Mouse (Mus musculus): Measurements from ENCODE around the gene Capns1. TPM values are rescaled to one million over a fixed set of nuclear protein-coding genes. Genes with fewer than 3 reads are reported as not detected.

Gene Capns1
- polyA plus RNA-seq, 1 experiment from 2014 or later = 121 TPM

GRCm38 (mm10) chr7:30232631-30233148 lies 34.1 kb upstream of the Capns1 start:
- DNase-seq (ENCODE audit: low spot score) = peak; percentile 81
- H3K27me3 ChIP-seq (ENCODE audit: insufficient read depth, low read length) = no peaks in the 10 kb centered on the region
- peak overlapping the region; percentile 93 for H3K27ac ChIP-seq
- H3K9me3 ChIP-seq (replicated peaks; ENCODE audit: low read length) = no peaks in the 10 kb centered on the region
- 4% methylated on average over 24 of the region's 24 CpGs for WGBS
- H3K36me3 ChIP-seq (ENCODE audit: insufficient read depth, low read length) = 0 out of 2 replicates have a peak, but pooled peaks cover 4% of the 10 kb centered on the region
- ATAC-seq (replicated peaks; ENCODE audit: low FRiP score, low read depth) = peak; percentile 23
- H3K4me1 ChIP-seq (replicated peaks; ENCODE audit: insufficient read depth, low read length) = peaks cover 10% of the 10 kb centered on the region
- H3K4me2 ChIP-seq (ENCODE audit: low read length) = peak overlapping the region; percentile 74
- peak overlapping the region; percentile 83 for H3K9ac ChIP-seq (ENCODE audit: low read depth, low read length)
- peak overlapping the region; percentile 75 for H3K4me3 ChIP-seq (replicated peaks; ENCODE audit: low read depth, low read length)
- peak; percentile 70 for TF ChIP-seq CTCF (IDR thresholded peaks at IDR 0.05; ENCODE audit: low read depth)

- WGBS = under 1% methylated on average over 67 of the region's 67 CpGs
- Histone ChIP-seq H3K27ac (peak within 1 kb of the TSS; percentile 93), H3K36me3 (ENCODE audit: insufficient read depth, low read length) (0 out of 2 replicates have a peak, but pooled peaks cover 6% of the 10 kb centered on the region), H3K4me3 (replicated peaks; ENCODE audit: low read depth, low read length) (peak within 1 kb of the TSS; percentile 75), H3K9me3 (replicated peaks; ENCODE audit: low read length) (no peaks in the 10 kb centered on the region), H3K4me1 (replicated peaks; ENCODE audit: insufficient read depth, low read length) (peaks cover 10% of the 10 kb centered on the region), H3K27me3 (ENCODE audit: insufficient read depth, low read length) (no peaks in the 10 kb centered on the region), H3K4me2 (ENCODE audit: low read length) (peak within 1 kb of the TSS; percentile 74), H3K9ac (ENCODE audit: low read depth, low read length) (peak within 1 kb of the TSS; percentile 83)
- peak; percentile 100 for DNase-seq (ENCODE audit: low spot score)
- TF ChIP-seq CTCF (IDR thresholded peaks at IDR 0.05; ENCODE audit: low read depth) = no peak
- ATAC-seq (replicated peaks; ENCODE audit: low FRiP score, low read depth) = peak; percentile 95
Measured at GRCm38 (mm10) chr7:30231669-30232454, 33.3 kb upstream of the Capns1 start, which contains the start of the genes Polr2i and Tbcb. Polr2i (plus strand) TSS chr7:30231948. Tbcb (minus strand) TSS chr7:30232272.

GRCm38 (mm10) chr7:30231328-30231668 lies 32.7 kb upstream of the Capns1 start:
- ATAC-seq (replicated peaks; ENCODE audit: low FRiP score, low read depth) (peak; percentile 4; the same call in 1 of the 2 replicates), DNase-seq (ENCODE audit: low spot score) (no peak)
- TF ChIP-seq CTCF (IDR thresholded peaks at IDR 0.05; ENCODE audit: low read depth) = no peak
- Histone ChIP-seq H3K4me2 (ENCODE audit: low read length) (peak overlapping the region; percentile 74), H3K9ac (ENCODE audit: low read depth, low read length) (peak overlapping the region; percentile 51), H3K27me3 (ENCODE audit: insufficient read depth, low read length) (no peaks in the 10 kb centered on the region), H3K27ac (no peak overlapping the region), H3K4me3 (replicated peaks; ENCODE audit: low read depth, low read length) (peak overlapping the region; percentile 75), H3K9me3 (replicated peaks; ENCODE audit: low read length) (no peaks in the 10 kb centered on the region), H3K4me1 (replicated peaks; ENCODE audit: insufficient read depth, low read length) (peaks cover 10% of the 10 kb centered on the region), H3K36me3 (ENCODE audit: insufficient read depth, low read length) (peaks cover 11% of the 10 kb centered on the region)
- WGBS = 0% methylated on average over 16 of the region's 16 CpGs

GRCm38 (mm10) chr7:30224206-30224605 lies 25.6 kb upstream of the Capns1 start:
- Histone ChIP-seq H3K9me3 (replicated peaks; ENCODE audit: low read length) (no peaks in the 10 kb centered on the region), H3K9ac (ENCODE audit: low read depth, low read length) (no peak overlapping the region), H3K4me3 (replicated peaks; ENCODE audit: low read depth, low read length) (no peak overlapping the region), H3K27ac (no peak overlapping the region), H3K27me3 (ENCODE audit: insufficient read depth, low read length) (no peaks in the 10 kb centered on the region), H3K4me1 (replicated peaks; ENCODE audit: insufficient read depth, low read length) (no peaks in the 10 kb centered on the region), H3K36me3 (ENCODE audit: insufficient read depth, low read length) (peaks cover 25% of the 10 kb centered on the region), H3K4me2 (ENCODE audit: low read length) (no peak overlapping the region)
- DNase-seq (ENCODE audit: low spot score) (no peak), ATAC-seq (replicated peaks; ENCODE audit: low FRiP score, low read depth) (no peak)
- WGBS = 92% methylated on average over 12 of the region's 12 CpGs
- TF ChIP-seq CTCF (IDR thresholded peaks at IDR 0.05; ENCODE audit: low read depth) = no peak

GRCm38 (mm10) chr7:30222205-30222604 lies 23.6 kb upstream of the Capns1 start:
- Histone ChIP-seq H3K4me3 (replicated peaks; ENCODE audit: low read depth, low read length) (no peak overlapping the region), H3K9me3 (replicated peaks; ENCODE audit: low read length) (no peaks in the 10 kb centered on the region), H3K4me1 (replicated peaks; ENCODE audit: insufficient read depth, low read length) (no peaks in the 10 kb centered on the region), H3K27me3 (ENCODE audit: insufficient read depth, low read length) (no peaks in the 10 kb centered on the region), H3K9ac (ENCODE audit: low read depth, low read length) (no peak overlapping the region), H3K27ac (no peak overlapping the region), H3K4me2 (ENCODE audit: low read length) (no peak overlapping the region), H3K36me3 (ENCODE audit: insufficient read depth, low read length) (peaks cover 25% of the 10 kb centered on the region)
- no peak for TF ChIP-seq CTCF (IDR thresholded peaks at IDR 0.05; ENCODE audit: low read depth)
- ATAC-seq (replicated peaks; ENCODE audit: low FRiP score, low read depth) = no peak
- no peak for DNase-seq (ENCODE audit: low spot score)
- 93% methylated on average over 5 of the region's 5 CpGs for WGBS

GRCm38 (mm10) chr7:30221433-30221832 lies 22.8 kb upstream of the Capns1 start:
- no peak for DNase-seq (ENCODE audit: low spot score)
- no peak overlapping the region for H3K9ac ChIP-seq (ENCODE audit: low read depth, low read length)
- ATAC-seq (replicated peaks; ENCODE audit: low FRiP score, low read depth) = no peak
- 76% methylated on average over 3 of the region's 3 CpGs for WGBS
- no peaks in the 10 kb centered on the region for H3K4me1 ChIP-seq (replicated peaks; ENCODE audit: insufficient read depth, low read length)
- H3K27me3 ChIP-seq (ENCODE audit: insufficient read depth, low read length) = no peaks in the 10 kb centered on the region
- no peak overlapping the region for H3K4me3 ChIP-seq (replicated peaks; ENCODE audit: low read depth, low read length)
- peaks cover 19% of the 10 kb centered on the region for H3K36me3 ChIP-seq (ENCODE audit: insufficient read depth, low read length)
- no peak overlapping the region for H3K27ac ChIP-seq
- TF ChIP-seq CTCF (IDR thresholded peaks at IDR 0.05; ENCODE audit: low read depth) = no peak
- H3K9me3 ChIP-seq (replicated peaks; ENCODE audit: low read length) = no peaks in the 10 kb centered on the region
- H3K4me2 ChIP-seq (ENCODE audit: low read length) = no peak overlapping the region

Data from kidney, postnatal 0 days (tissue).